Mouse (Mus musculus) brain, embryonic 18.5 days (tissue): ENCODE results near the gene A930033H14Rik.

ENCODE experiments used
- DNase-seq: peaks from one replicate; pipeline ENCODE4 v3.0.0-alpha.2; 2012; ENCODE audit warnings: low read depth, low spot score

Gene A930033H14Rik

DNA sequence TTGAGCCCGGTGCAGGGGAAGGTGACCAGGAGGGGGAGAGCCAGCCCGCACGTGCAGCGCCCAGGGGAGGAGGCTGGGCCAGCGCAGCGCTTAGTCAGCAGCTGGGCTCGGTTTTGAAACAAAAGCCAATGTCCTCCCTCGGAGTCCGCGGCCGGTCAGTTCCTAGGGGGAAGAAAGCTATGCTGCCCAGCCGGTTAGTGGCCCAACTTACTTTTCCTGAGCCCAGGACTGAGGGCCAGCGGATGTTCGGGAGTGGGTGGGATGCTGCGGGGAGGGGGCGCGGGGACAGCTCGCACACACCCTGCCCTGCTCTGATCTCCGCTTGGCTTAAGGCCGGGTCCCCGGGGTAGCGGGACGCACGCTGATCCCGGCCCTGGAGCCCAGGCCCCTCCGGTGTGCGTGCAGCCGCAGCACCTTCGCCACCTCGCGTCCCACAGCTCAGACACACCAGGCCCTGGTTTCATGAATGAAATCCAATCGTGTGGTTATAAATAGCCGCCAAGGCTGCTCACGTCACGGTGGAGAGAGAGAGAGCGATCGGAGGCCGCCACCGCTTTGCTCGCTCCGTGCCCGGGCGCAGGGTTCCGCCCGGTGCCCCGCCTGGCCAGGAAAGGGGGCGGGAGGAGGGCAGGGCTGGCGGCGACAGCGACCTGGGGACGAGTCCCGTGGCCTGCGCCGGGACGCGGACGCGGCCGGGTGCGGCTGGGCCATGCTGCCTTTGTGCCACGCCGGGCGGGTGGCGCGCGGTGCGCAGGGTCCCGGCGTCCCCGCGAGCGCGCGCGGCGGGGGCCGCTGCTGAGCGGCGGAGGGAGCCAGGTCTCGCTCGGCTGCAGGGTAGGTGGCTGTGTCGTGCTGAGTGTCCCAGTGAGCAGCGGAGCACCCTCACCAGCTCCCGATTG, at the start of gene A930033H14Rik:
Gene A930033H14Rik, minus strand, starts transcription at position 557 of the 899 bp plus-strand sequence.
- peak; percentile 64 for DNase-seq

- DNase-seq = no peak
These were observed 47.0 kb upstream of the A930033H14Rik start for GRCm38 (mm10) chr10:69259929-69260328.

- DNase-seq = no peak
These were observed 46.3 kb upstream of the A930033H14Rik start for GRCm38 (mm10) chr10:69259161-69259560.

- no peak for DNase-seq
These were observed 45.7 kb upstream of the A930033H14Rik start for GRCm38 (mm10) chr10:69258588-69258987.

DNA sequence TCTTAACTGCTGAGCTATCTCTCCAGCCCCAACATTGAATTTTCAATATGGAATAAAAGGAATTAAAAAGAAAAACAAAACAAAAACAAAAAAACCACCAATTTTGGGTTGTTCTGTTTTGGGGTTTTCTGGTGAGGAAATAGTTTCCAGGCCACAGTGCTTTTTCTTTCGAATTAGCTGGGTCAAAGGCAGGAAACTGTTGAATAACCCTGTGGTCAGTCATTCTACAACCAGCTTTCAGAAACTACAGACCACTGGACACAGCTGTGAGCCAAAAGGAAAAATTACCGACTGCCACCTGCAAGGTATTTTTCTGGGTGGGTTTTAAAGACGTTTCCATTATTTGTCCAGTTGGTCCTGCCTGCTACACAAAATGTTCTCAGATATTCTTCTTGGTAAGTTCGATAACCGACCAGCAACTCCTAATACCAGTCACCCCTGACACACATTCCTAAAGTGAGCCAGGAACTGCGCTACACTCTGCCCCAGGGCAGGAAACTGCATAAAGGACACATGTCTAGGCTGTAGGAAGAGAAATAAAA, 44.8 kb upstream of the A930033H14Rik start:
- DNase-seq = no peak

- no peak for DNase-seq
These were observed 42.7 kb upstream of the A930033H14Rik start for GRCm38 (mm10) chr10:69255594-69255993.

GRCm38 (mm10) chr10:69254390-69254847, 41.5 kb upstream of the A930033H14Rik start:
- no peak for DNase-seq

DNA sequence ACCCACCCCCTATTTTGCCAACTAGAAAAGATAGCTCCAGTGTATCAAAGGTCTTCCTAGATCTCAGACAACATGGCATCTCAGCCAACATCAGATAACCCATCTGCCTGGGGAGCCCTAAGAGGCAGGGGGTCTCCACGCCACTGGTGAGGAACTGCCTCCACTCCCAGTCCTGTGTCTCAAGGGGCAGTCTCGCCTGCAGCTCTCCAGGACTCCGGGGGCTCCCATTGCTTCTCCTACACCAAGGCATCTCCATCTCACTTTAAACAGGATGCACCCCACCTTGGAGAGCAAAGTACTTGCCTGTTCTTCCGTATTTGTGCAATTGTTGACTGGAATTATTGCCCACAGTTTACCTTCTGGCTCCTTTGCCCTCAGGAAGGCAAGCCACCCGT, 40.8 kb upstream of the A930033H14Rik start:
- no peak for DNase-seq

- no peak for DNase-seq
These were observed 40.3 kb upstream of the A930033H14Rik start for GRCm38 (mm10) chr10:69253075-69253685.

DNA sequence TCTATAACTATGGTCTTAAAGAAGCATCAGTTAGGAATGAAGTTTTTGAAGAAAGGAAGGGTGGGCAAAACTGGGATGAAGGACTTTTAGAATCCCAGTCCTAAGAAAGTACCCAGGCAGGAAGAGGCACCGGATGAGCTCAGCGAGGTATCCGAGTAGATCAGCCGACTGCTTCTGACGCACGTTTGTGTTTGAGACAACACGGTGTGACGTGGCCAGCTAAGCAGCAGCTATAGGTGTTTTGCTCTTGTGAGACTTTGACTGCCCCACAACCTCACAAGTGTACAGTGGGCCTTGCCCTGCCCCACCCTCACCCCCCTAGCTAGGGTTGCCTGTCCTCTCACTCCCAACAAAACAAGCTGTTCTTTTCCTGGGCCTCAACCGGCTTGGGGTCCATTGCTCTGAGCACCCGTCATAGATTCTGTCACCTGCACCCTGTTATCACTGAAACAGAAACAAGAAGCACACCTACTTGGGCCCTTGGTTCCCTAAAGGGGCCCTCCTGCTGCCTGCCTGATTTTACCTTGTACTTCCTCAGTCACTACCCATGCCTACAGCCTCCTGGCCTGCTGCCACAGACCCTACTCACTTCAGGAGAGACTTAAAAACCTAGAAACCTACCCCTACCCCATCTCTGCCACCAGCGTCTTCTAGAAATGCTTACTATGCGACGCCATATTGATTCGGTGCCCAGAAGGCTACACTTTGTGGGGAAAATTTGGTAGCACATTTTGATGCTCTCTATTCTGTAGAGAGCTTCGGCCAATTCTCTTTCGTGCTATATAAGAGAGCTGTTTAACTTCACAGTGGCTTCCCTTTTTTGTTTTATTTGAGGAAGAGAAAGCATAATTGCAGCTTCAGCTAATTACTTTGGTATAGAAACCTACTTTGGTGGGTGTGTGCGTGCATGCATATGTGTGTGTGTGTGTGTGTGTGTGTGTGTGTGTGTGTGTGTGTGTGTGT, 39.5 kb upstream of the A930033H14Rik start:
- DNase-seq = no peak

GRCm38 (mm10) chr10:69251254-69251653, 38.4 kb upstream of the A930033H14Rik start:
- DNase-seq = no peak

DNA sequence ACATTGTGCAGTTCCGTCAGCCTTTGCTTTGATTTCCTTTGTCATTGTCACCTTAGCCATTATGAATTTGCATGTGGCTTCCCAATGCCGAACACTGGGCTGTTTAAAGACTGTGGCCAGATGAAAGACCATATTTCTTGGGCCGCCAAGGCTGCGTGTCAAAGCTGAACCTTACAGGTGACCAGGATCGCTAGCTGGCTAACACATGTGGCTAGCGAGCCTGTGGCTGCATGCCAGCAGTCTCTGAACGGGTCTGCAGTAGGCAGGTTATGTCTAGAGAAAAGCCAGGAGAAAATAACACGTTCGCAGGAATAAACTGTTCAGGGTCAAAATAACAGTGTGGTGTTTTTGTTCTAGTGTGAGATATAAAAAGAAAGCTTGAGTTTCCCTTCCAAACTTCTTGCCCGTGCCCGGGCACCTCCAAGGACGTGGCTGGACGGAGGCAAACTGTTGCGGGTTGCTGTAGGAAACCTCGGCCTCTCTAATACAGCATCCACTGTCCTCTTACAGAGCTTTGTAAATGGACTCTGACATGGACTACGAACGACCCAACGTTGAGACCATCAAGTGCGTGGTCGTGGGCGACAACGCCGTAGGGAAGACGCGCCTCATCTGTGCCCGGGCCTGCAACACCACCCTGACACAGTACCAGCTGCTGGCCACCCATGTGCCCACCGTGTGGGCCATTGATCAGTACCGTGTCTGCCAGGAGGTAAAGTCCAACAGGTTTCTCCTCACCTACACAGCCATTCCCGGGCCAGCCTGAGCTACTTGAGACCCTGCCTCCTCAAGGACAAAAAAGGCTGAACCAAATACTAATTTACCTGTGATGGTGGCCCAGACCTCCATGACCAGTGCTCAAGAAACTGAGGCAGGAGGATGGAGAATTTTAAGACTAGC, 35.6 kb upstream of the A930033H14Rik start:
- DNase-seq = no peak

GRCm38 (mm10) chr10:69247311-69248033, 34.6 kb upstream of the A930033H14Rik start:
- DNase-seq = no peak

GRCm38 (mm10) chr10:69246762-69247161, 33.9 kb upstream of the A930033H14Rik start:
- DNase-seq = no peak

DNA sequence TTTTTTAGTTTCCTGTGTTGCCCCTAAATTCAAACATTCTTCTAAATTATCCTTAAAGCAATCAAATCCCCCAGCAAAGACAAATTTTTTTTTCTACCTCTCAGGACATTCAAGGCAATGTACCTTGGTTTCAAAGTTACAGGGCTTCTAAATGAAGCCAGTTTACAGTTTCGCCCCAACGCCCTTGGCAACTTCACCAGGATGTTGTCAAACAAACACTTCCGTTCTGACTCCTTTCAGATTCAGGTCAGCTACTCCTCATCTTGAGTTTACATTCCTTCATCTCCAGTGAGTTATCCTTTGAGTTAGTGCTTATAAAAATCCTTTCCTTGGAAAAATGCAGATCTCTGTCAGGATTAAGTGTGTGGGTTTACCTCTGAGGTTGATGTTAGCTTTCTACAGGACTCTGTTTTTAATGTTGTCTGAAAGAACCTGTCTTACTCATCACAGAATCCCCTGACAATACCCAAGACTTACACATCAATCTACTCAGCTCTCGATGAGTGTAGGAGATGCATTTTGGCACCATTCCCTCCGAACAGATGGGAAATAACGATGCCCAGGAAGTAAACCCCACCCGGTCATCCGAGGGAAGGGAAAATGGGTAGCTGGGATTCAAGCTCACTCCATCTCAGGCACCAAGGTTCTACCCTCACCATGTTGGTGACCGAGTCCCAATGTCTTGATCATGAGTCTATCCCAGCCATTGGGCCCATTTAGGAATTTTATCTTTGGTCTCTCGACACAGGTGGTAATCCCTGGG, 33.2 kb upstream of the A930033H14Rik start:
- DNase-seq = no peak

GRCm38 (mm10) chr10:69245151-69245550, 32.3 kb upstream of the A930033H14Rik start:
- no peak for DNase-seq

GRCm38 (mm10) chr10:69240530-69240929, 27.6 kb upstream of the A930033H14Rik start:
- DNase-seq = no peak

DNA sequence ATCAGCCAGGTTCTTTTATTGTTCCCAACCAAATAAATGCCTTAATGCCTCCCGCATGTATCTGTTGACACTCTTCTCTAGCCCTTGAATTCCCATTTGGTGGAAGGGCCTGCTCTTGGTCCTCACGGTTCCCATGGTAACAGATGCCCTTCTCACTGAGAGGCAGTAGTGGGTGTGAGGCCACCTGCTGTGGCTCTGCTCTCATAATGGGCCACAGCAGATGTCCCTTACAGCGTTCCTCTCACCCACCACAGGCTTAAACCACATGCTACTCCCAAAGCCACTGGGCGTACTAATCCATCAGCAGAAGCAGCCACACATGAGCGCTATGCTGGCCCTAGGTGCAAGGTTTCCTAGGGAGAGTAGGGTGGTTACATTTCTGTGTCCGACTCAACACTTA, 25.4 kb upstream of the A930033H14Rik start:
- DNase-seq = no peak

GRCm38 (mm10) chr10:69237781-69238180, 24.9 kb upstream of the A930033H14Rik start:
- no peak for DNase-seq
